Mouse (Mus musculus) urinary bladder, postnatal 4 days (tissue): ENCODE results near the gene Fut9.

ENCODE experiments used
- DNase-seq, 2 experiments: peaks; one replicate each; pipeline ENCODE4 v3.0.0; 2021 to 2022; ENCODE audit warnings: low spot score in 2 of 2

Gene Fut9

GRCm38 (mm10) chr4:25799476-25800283 lies at the start of gene Fut9:
Fut9 (minus strand) TSS chr4:25800244.
- DNase-seq: peak; percentile 18 to 60

- no peak for DNase-seq
Observed at GRCm38 (mm10) chr4:25815783-25816182, 15.7 kb upstream of the Fut9 start.

- no peak for DNase-seq
Observed at GRCm38 (mm10) chr4:25813340-25813739, 13.3 kb upstream of the Fut9 start.

- DNase-seq: no peak
Observed at GRCm38 (mm10) chr4:25810058-25810457, 10.0 kb upstream of the Fut9 start.

GRCm38 (mm10) chr4:25801751-25802150 lies 1.7 kb upstream of the Fut9 start:
- DNase-seq: no peak

- no peak for DNase-seq
Observed at GRCm38 (mm10) chr4:25800284-25800616, 206 bp upstream of the Fut9 start.

- DNase-seq: no peak
Observed at GRCm38 (mm10) chr4:25799051-25799475, 981 bp downstream of the Fut9 start.

GRCm38 (mm10) chr4:25798412-25798811 lies 1.6 kb downstream of the Fut9 start:
- no peak for DNase-seq

GRCm38 (mm10) chr4:25796149-25796548 lies 3.9 kb downstream of the Fut9 start:
- no peak for DNase-seq

- no peak for DNase-seq
Observed at GRCm38 (mm10) chr4:25785276-25785675, 14.8 kb downstream of the Fut9 start.

- DNase-seq: no peak
Observed at GRCm38 (mm10) chr4:25768657-25769056, 31.4 kb downstream of the Fut9 start.

- no peak for DNase-seq
Observed at GRCm38 (mm10) chr4:25763091-25763490, 37.0 kb downstream of the Fut9 start.

- DNase-seq: no peak
Observed at GRCm38 (mm10) chr4:25757909-25758548, 42.0 kb downstream of the Fut9 start.

- no peak for DNase-seq
Observed at GRCm38 (mm10) chr4:25741553-25741952, 58.5 kb downstream of the Fut9 start.

- no peak for DNase-seq
Observed at GRCm38 (mm10) chr4:25738782-25739181, 61.3 kb downstream of the Fut9 start.

- DNase-seq: no peak
Observed at GRCm38 (mm10) chr4:25721576-25721975, 78.5 kb downstream of the Fut9 start.

GRCm38 (mm10) chr4:25713907-25714306 lies 86.1 kb downstream of the Fut9 start:
- no peak for DNase-seq

- no peak for DNase-seq
Observed at GRCm38 (mm10) chr4:25684976-25685375, 115.1 kb downstream of the Fut9 start.

GRCm38 (mm10) chr4:25664196-25664595 lies 135.8 kb downstream of the Fut9 start:
- DNase-seq: no peak

- no peak for DNase-seq
Observed at GRCm38 (mm10) chr4:25661204-25661727, 138.8 kb downstream of the Fut9 start.

GRCm38 (mm10) chr4:25658792-25659191 lies 141.3 kb downstream of the Fut9 start:
- no peak for DNase-seq

- no peak for DNase-seq
Observed at GRCm38 (mm10) chr4:25651902-25652301, 148.1 kb downstream of the Fut9 start.

- DNase-seq: no peak
Observed at GRCm38 (mm10) chr4:25648107-25648506, 151.9 kb downstream of the Fut9 start.
